Mouse (Mus musculus): ENCODE measurements around the gene Lsg1. TPM values are rescaled to one million over a fixed set of nuclear protein-coding genes. Genes with fewer than 3 reads are reported as not detected.

The Lsg1 gene
- total RNA-seq, 1 experiment from 2014 or later, result 39.6 TPM

- peak; percentile 75 for DNase-seq
These were observed 13.8 kb upstream of the Lsg1 start for GRCm38 (mm10) chr16:30601046-30601832.

GRCm38 (mm10) chr16:30600431-30601045, 13.1 kb upstream of the Lsg1 start:
- peak; percentile 77 for DNase-seq

- DNase-seq, result peak; percentile 92
These were observed 12.3 kb upstream of the Lsg1 start, which contains the start of gene Fam43a for GRCm38 (mm10) chr16:30599491-30600268. TSS of gene Fam43a (plus strand) at chr16:30599723.

GRCm38 (mm10) chr16:30596959-30597681, 9.7 kb upstream of the Lsg1 start:
- peak; percentile 84 for DNase-seq

- DNase-seq, result no peak
These were observed 8.6 kb upstream of the Lsg1 start for GRCm38 (mm10) chr16:30595835-30596557.

GRCm38 (mm10) chr16:30595356-30595755, 8.0 kb upstream of the Lsg1 start:
- no peak for DNase-seq

- no peak for DNase-seq
These were observed 4.6 kb upstream of the Lsg1 start for GRCm38 (mm10) chr16:30591990-30592389.

GRCm38 (mm10) chr16:30590264-30591209, 3.1 kb upstream of the Lsg1 start:
- no peak for DNase-seq

GRCm38 (mm10) chr16:30586935-30587493, 378 bp downstream of the Lsg1 start:
- no peak for DNase-seq

GRCm38 (mm10) chr16:30580765-30581164, 6.6 kb downstream of the Lsg1 start:
- DNase-seq, result no peak

GRCm38 (mm10) chr16:30576392-30576791, 11.0 kb downstream of the Lsg1 start:
- DNase-seq, result no peak

- no peak for DNase-seq
These were observed 11.6 kb downstream of the Lsg1 start for GRCm38 (mm10) chr16:30575815-30576214.

GRCm38 (mm10) chr16:30572239-30572638, 15.2 kb downstream of the Lsg1 start:
- no peak for DNase-seq

GRCm38 (mm10) chr16:30571378-30571777, 16.0 kb downstream of the Lsg1 start:
- no peak for DNase-seq

GRCm38 (mm10) chr16:30570173-30570572, 17.2 kb downstream of the Lsg1 start:
- no peak for DNase-seq

- DNase-seq, result no peak
These were observed 21.8 kb downstream of the Lsg1 start for GRCm38 (mm10) chr16:30565631-30566030.

- DNase-seq, result no peak
These were observed 26.8 kb downstream of the Lsg1 start for GRCm38 (mm10) chr16:30560601-30561000.

GRCm38 (mm10) chr16:30559312-30559992, 27.9 kb downstream of the Lsg1 start:
- DNase-seq, result no peak

GRCm38 (mm10) chr16:30554109-30554508, 33.3 kb downstream of the Lsg1 start:
- DNase-seq, result no peak

Measured in adrenal gland, postnatal 25 days (tissue).